Mouse (Mus musculus) erythroblast, embryonic 14.5 days (primary cell): ENCODE results near the gene Gm10100.

ENCODE experiments used
- GATA1 ChIP-seq: IDR thresholded peaks from 2 replicates; pipeline ENCODE4 v1.6.1; 2012; ENCODE audit warnings: low read length, inconsistent platforms, mixed read lengths
- TAL1 ChIP-seq: IDR thresholded peaks from 3 replicates; pipeline ENCODE4 v1.6.1; 2012; ENCODE audit warnings: low read length, inconsistent platforms, mixed read lengths

- no peak for TF ChIP-seq TAL1
- no peak for TF ChIP-seq GATA1
Observed at GRCm38 (mm10) chr10:77724855-77725254, 1.4 kb upstream of the Gm10100 start.
